Mouse (Mus musculus) adrenal gland, postnatal 0 days (tissue): ENCODE data around the gene Olfr1275. TPM values are rescaled to one million over a fixed set of nuclear protein-coding genes. Genes with fewer than 3 reads are reported as not detected.

Experiments used
- polyA plus RNA-seq: library from polyadenylated mRNA; unstranded; fragments of >200 nt; fragmentation: Nextera tagmentation; extraction: Ambion mirVana; gene quantifications from 2 replicates; pipeline ENCODE4 v1.2.1, GENCODE M21; 2015

The Olfr1275 gene
- polyA plus RNA-seq, result not detected in 2 replicates

DNA sequence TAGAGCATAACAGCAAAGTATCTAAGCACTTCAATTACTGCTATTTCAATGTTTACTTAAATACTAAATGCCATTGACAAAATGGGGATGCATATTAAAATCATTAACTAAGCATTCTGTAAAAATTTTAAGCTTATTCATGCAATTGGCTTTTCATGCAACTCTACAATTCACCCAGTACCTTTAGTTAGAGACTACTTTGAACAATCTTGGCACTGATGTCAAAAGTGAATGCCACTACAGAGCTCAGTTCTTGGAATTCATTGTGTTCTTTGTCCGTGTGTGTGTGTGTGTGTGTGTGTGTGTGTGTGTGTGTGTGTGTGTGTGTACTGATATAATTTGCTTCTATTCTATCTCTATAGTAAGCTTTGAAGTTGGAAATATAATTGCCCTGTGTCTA lies at the start of gene Olfr1275:
Olfr1275 (minus strand) TSS at position 101 of the 400 bp plus-strand sequence.

GRCm38 (mm10) chr2:111274006-111274405 lies 38.9 kb upstream of the Olfr1275 start, which contains the start of gene Olfr1277:
Gene Olfr1277, minus strand, starts transcription at chr2:111274106.

DNA sequence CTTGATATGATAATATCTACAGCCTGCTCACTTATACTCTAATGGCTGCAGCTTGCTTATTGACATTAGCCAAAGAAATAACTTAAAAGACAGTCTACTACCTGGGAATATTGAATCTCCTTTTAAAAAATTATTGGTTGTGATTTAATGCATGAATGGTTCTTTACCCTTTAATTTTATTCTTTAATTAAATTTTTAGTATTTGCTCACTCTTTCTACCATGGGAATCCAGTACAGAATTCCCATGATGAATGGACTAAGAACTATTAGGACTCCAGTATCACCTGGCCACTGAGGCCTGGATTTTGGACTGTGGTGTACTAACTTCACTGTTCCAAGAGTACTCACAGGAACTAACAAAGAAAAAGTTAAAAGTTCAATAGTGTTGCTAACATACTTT lies 19.1 kb upstream of the Olfr1275 start, which contains the start of gene Olfr1276:
Olfr1276 (plus strand) TSS at position 301 of the 400 bp plus-strand sequence.

DNA sequence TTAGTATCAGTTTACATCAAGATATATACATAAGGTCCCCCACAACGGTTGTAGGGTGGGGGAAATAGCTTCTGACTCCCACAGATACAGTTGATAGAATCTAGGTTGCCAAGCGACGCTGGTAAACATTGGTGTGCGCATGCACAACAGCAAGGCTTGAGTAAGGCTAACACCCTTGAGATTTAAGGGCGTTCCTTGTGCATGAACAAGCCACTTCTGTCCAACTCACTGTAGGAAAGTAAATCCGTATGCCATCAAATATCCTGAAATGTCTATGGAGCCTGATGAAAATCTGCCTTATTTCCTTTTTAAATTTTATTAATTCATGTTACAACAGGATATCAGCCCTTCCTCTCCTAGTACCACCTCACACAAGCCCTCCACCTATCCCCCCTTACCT lies 5.6 kb downstream of the Olfr1275 start, which contains the start of gene 4930430A15Rik:
4930430A15Rik (minus strand) TSS at position 101 of the 400 bp plus-strand sequence.

Other genes with a start within 250 kb of the Olfr1275 start
- gene Gm13941, start 129.3 kb downstream of the Olfr1275 start, polyA plus RNA-seq, result not detected in 2 replicates
- gene Gm15130, start 82.3 kb downstream of the Olfr1275 start, polyA plus RNA-seq, result not detected in 2 replicates
- not detected in 2 replicates for gene 4930430A15Rik, start 5.7 kb downstream of the Olfr1275 start, polyA plus RNA-seq
- not detected in 2 replicates for gene Olfr1276, start 19.2 kb upstream of the Olfr1275 start, polyA plus RNA-seq
- not detected in 2 replicates for gene Olfr1277, start 38.8 kb upstream of the Olfr1275 start, polyA plus RNA-seq
- not detected in 2 replicates for gene Olfr1278, start 54.9 kb upstream of the Olfr1275 start, polyA plus RNA-seq
- gene Olfr1279, start 65.3 kb upstream of the Olfr1275 start, polyA plus RNA-seq, result not detected in 2 replicates
- gene Olfr1280, start 78.7 kb upstream of the Olfr1275 start, polyA plus RNA-seq, result not detected in 2 replicates
- not detected in 2 replicates for gene Olfr1281, start 91.2 kb upstream of the Olfr1275 start, polyA plus RNA-seq
- gene Olfr1282, start 100.8 kb upstream of the Olfr1275 start, polyA plus RNA-seq, result not detected in 2 replicates
- gene Olfr1283, start 131.5 kb upstream of the Olfr1275 start, polyA plus RNA-seq, result not detected in 2 replicates
- not detected in 2 replicates for gene Olfr1284, start 140.2 kb upstream of the Olfr1275 start, polyA plus RNA-seq
- not detected in 2 replicates for gene Olfr1286, start 187.8 kb upstream of the Olfr1275 start, polyA plus RNA-seq
- gene Olfr1287, start 213.9 kb upstream of the Olfr1275 start, polyA plus RNA-seq, result not detected in 2 replicates
- gene Olfr1288, start 238.8 kb upstream of the Olfr1275 start, polyA plus RNA-seq, result not detected in 2 replicates
- not detected in 2 replicates for gene Olfr1289, start 245.5 kb upstream of the Olfr1275 start, polyA plus RNA-seq